10 mouse cellular contexts compared by ENCODE assay signal in genomic region chr8:78437140-78438045, GRCm38 (mm10). TPM values are rescaled to one million over a fixed set of nuclear protein-coding genes. Genes with fewer than 3 reads are reported as not detected.
DNase-seq lines count a peak whose midpoint lies in the region; ATAC-seq and TF ChIP-seq lines count a peak whose summit lies in the region.
"Had no signal": no experiment of that assay in that cellular context is flagged by ENCODE, and none has a peak within 500 bp of the region (broad histone marks: within the 10 kb centered on the region; RNA-seq: fewer than 3 reads in every experiment).

No protein-coding gene starts in this region.

- peak overlapping the region; percentile 56 for H3K4me3 ChIP-seq in megakaryocyte, embryonic 14.5 days (replicated peaks)
- H3K4me3 ChIP-seq in limb, embryonic 13.5 days = 0 out of 2 replicates have a peak overlapping the region, but pooled peaks have one; percentile 22
- no peak overlapping the region for H3K4me3 ChIP-seq in thymus, adult 2 months (ENCODE audit: control insufficient read depth, insufficient read depth, low read length)

- no peak overlapping the region for H3K27ac ChIP-seq in limb, embryonic 13.5 days
- no peak overlapping the region for H3K27ac ChIP-seq in thymus, adult 2 months (ENCODE audit: control insufficient read depth, insufficient read depth, low read length)
- H3K27ac ChIP-seq: kidney, postnatal 0 days had no signal

- no peak for TF ChIP-seq CTCF in thymus, adult 2 months (IDR thresholded peaks at IDR 0.05; ENCODE audit: borderline replicate concordance, control insufficient read depth, extremely low read depth, insufficient read depth, low read length, poor library complexity)

- WGBS in limb, embryonic 13.5 days = 4% methylated on average over 32 of the region's 32 CpGs
- 13% methylated on average over 32 of the region's 32 CpGs for WGBS in thymus, adult 2 months

- no peak for DNase-seq in cerebellum, adult 9-11 months
- no peak for DNase-seq in thymus, postnatal 25 days
- no peak for DNase-seq in thymus, adult 2 months
- DNase-seq in urinary bladder, postnatal 10 days (ENCODE audit: low spot score) = no peak

- H3K36me3 ChIP-seq in megakaryocyte, embryonic 14.5 days (replicated peaks; ENCODE audit: low read length) = no peaks in the 10 kb centered on the region
- no peaks in the 10 kb centered on the region for H3K36me3 ChIP-seq in limb, embryonic 13.5 days
- no peaks in the 10 kb centered on the region for H3K36me3 ChIP-seq in thymus, adult 2 months (ENCODE audit: control insufficient read depth, insufficient read depth, low read length)

- H3K4me1 ChIP-seq in megakaryocyte, embryonic 14.5 days = peaks cover 24% of the 10 kb centered on the region; the same call in 1 of the 2 replicates
- H3K4me1 ChIP-seq in limb, embryonic 13.5 days = peaks cover 30% of the 10 kb centered on the region
- H3K4me1 ChIP-seq in thymus, adult 2 months (replicated peaks; ENCODE audit: control insufficient read depth, insufficient read depth, low read length) = no peaks in the 10 kb centered on the region

- 0 out of 2 replicates have a peak, but pooled peaks have one; percentile 9 for ATAC-seq in cerebellum, adult (ENCODE audit: insufficient number of reproducible peaks, low FRiP score, low TSS enrichment)
- ATAC-seq in megakaryocyte, adult 5-6 weeks (ENCODE audit: poor library complexity, severe bottlenecking) = no peak
- no peak for ATAC-seq in limb, embryonic 13.5 days (ENCODE audit: low FRiP score, low read depth)
- ATAC-seq: liver, postnatal 0 days had no signal

- TF ChIP-seq POLR2A in thymus, adult 2 months (IDR thresholded peaks at IDR 0.05; ENCODE audit: control insufficient read depth, extremely low read depth, insufficient read depth, low read length, poor library complexity) = no peak

- peaks cover 6% of the 10 kb centered on the region; the same call in 1 of the 2 replicates for H3K9me3 ChIP-seq in megakaryocyte, embryonic 14.5 days
- H3K9me3 ChIP-seq in limb, embryonic 13.5 days = no peaks in the 10 kb centered on the region

- H3K9ac ChIP-seq in limb, embryonic 13.5 days = no peak overlapping the region
- H3K9ac ChIP-seq: liver, postnatal 0 days had no signal

- H3K27me3 ChIP-seq in megakaryocyte, embryonic 14.5 days (replicated peaks) = peaks cover 61% of the 10 kb centered on the region
- peaks cover 94% of the 10 kb centered on the region for H3K27me3 ChIP-seq in limb, embryonic 13.5 days
- peaks cover 13% of the 10 kb centered on the region for H3K27me3 ChIP-seq in thymus, adult 2 months (ENCODE audit: control insufficient read depth, insufficient read depth, low read length)

- H3K4me2 ChIP-seq in limb, embryonic 13.5 days (replicated peaks) = peak overlapping the region; percentile 76

RNA-seq across cellular contexts. Expression of gene Pou4f2, which starts 0.9 kb away (rescaled TPM):
- not detected in 2 replicates for polyA plus RNA-seq in megakaryocyte, embryonic 14.5 days (2012; ENCODE audit: insufficient read depth, low replicate concordance)
- not detected in 2 replicates for total RNA-seq in megakaryocyte, adult 5-6 weeks (2015)
- not detected in 2 replicates for total RNA-seq in megakaryocyte, adult 5-6 weeks (2017)
- polyA plus RNA-seq in limb, embryonic 13.5 days (2015; fragmentation: Nextera tagmentation; extraction: Ambion mirVana) = 0.09 TPM in 1 of 2 replicates, not detected in the other
- polyA plus RNA-seq in thymus, adult 2 months (2012; rRNA removed) = 0.06 TPM in 1 of 2 replicates, not detected in the other
- polyA plus RNA-seq: kidney, postnatal 0 days; liver, postnatal 0 days had no signal
